Mouse (Mus musculus) liver, adult 2 months (tissue): ENCODE measurements at regions not wholly inside any gene's neighbourhood (a gene's known extent, or its start where the extent isn't known, plus 50 kb on each side); places are given as distances from the start of the nearest gene placed in this dataset.

Experiments used
- CTCF ChIP-seq: fragments of 200-500 bp; IDR thresholded peaks from 2 replicates; pipeline ENCODE4 v1.5.1; 2011; ENCODE audit warnings: low read depth, low read length, control low read depth
- POLR2A ChIP-seq: fragments of 200-500 bp; IDR thresholded peaks from 2 replicates; pipeline ENCODE4 v1.6.1; 2011; ENCODE audit warnings: low read length, control low read depth; ENCODE audit not compliant: insufficient read depth; ENCODE audit errors: extremely low read depth

- no peak for TF ChIP-seq CTCF
- TF ChIP-seq POLR2A: no peak
Measured at GRCm38 (mm10) chr4:131331646-131332045, 387.5 kb downstream of the Matn1 start.
